Mouse (Mus musculus) fibroblast of lung, adult 2 months (primary cell): ENCODE measurements around the gene Gpa33.

ENCODE experiments used
- DNase-seq: peaks from one replicate; pipeline ENCODE4 v3.0.0-alpha.2; 2011; ENCODE audit warnings: low read depth

Gene Gpa33

DNA sequence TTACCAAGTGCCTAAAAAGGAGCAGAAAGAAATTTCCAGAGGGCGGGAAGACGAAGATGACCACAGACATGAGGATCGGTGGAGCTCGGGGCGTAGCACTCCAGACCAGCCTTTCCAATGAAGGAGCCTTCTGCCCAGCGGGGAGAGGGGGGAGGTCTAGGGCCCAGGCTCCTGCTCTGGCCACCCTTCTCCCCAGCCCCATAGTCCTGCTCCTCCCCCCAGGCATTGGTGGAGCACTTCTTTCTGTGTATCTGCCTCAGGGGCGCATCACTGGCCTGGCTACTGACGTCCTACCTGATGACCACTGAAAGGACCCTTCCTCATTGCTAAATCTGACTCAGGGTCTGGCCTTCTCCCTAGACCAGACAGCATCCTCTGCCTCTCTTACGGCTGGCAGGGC is 35.1 kb downstream of the Gpa33 start:
- no peak for DNase-seq

DNA sequence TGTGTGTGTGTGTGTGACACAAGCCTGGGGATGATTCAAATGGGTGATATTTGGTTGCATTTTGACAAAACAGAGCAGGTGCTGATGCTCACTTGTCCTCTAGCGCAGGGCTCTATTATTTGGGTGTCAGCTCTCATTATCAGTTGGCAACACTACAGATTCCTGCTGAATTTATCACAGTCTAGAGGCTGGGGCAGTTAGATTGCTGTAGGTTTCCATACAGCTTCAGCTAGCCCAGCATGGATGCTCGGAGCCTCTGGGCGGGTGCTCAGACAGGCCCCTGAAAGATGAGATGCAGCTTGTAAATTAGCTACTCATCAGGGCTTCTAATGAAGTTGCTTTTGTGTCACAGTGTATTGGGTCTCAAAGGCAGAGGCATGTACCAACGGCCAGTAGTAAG is 37.4 kb downstream of the Gpa33 start:
- DNase-seq: no peak

DNA sequence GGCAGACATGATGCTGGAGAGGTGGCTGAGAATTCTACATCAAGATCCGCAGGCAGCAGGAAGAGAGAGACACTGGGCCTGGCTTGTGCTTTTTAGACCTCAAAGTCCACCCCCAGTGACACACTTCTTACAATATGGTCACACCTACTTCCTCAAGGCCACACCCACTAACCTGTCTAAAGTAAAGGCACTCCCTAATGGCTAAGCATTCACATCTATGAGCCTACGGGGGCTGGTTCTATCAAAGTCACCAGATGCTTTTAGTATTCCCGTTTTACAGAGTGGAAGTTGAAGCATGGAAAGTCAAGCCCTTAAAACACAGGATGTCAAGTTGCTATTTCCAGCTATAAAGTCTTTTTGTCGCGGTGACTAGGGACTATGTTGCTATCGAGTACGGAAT is 38.0 kb downstream of the Gpa33 start:
- DNase-seq: no peak

DNA sequence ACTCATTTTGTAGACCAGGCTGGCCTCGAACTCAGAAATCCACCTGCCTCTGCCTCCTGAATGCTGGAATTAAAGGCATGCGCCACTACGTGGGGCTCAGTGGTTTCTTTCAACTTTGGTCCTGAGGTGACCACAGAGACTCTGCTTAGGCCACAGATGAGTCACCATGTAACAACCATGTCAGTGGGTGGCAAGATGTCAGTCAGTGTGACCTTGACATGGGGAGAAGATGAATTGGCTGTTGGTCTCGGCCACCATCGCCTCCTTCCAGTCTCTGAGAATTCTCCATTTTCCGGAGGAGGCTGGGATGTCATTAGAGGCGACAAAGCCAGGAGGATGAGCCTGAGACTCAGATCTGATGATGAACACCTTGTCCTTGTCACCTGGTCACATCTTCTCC is 39.7 kb downstream of the Gpa33 start:
- no peak for DNase-seq

DNA sequence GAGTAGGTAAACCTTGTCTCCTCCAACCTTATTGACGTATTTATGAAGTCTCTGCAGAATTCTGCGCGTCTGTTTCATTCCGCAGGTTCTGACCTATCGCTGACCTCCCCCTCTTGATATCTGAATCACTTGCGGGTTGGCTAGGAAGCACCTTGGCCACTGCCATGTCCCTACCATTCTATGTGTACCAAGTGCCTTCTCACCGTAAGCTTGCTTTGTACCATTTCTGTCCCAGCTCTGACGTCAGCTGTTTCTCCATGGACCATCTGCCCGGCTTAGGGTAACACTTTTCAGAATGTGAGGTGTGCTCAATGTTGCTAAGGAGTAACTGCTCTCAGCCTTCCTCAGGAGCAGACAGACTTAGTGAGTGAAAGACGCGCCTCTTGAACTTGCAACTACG is 40.8 kb downstream of the Gpa33 start:
- no peak for DNase-seq

DNA sequence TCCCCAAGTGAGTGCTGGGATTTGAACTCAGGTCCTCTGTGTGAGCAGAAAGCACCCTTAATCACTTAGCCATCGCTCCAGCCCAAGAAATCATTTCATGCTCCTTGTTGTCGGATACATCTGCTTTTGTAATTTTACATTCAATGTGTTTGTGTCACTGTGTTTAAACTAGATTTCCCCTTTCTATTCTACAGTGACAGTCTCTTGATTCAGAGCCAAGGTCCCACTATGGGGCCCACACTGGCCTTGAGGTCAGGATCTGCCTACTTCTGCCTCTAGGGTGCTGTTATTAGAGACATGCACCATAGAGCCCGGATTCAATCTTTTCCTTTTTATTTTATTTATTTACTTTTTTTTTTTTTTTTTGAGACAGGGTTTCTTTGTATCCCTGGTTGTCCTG is 43.0 kb downstream of the Gpa33 start:
- DNase-seq: no peak

DNA sequence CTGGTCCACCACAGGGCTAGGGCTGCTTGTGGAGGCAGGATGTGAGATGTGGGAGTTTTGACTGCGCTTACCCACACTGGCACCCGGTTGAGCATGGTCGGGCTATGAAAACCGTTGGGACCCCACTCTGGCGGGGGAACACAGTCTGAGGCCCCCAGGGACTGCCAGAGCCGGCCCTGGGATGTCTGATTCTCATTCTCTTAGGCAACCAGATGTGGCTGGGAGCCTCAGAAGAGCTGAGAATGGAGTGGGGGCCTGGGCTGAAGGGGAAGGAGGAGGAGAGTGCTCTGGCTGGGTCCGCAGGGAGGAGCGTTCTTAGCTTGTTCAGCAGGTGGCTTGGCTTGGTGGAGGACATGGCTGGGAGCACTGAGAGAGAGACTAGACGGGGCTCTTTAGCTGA is 43.6 kb downstream of the Gpa33 start:
- DNase-seq: no peak

DNA sequence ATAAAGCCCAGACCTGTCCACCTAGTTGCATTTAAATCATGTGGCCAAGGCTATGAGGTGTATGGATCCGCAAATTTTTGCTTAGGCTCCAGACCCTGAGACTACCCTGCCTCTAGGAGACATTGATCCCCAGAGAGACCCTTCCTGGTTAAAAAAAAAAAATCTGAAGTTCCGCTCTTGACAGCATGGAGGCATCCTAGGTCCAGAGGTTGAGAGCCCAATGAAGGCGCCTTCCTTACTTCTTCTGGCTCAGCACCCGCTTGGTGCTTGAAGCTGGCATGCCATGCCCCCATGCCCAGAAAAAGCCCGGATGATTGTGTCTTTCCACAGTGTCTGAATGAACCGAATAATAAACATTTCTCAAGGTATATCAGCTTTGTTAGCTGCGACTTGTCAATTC is 51.5 kb downstream of the Gpa33 start:
- DNase-seq: no peak

DNA sequence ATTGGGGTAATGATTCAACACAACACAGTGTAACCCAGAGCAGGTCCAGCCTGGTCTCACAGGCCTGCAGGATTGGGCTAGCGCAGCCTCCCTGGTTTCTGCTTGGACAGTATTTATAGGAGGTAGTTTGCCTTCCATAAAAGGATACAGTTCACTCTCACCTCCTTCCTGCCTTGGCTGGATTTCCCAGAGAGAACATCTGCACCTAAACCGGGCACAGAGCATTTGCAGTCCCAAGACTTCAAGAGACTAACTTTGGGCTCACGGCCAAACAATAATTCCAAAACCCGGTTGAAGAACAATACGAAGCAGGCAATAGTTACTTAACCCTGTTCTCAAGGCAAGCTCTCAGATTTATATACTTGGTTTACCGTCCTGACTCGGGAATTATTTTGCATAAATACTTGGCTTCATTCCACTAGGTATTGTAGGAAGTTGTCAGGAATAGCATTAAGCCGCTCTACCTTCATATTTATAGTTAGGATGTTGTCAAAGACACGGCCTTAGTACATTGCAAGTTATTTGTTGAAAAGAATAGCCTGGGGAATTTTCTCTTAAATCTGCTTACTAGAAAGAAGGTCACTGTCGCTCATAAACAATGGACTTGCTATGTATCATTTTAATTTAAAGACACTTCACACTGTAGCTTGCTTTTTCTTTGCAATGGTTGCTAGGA is 53.1 kb downstream of the Gpa33 start:
- DNase-seq: no peak

DNA sequence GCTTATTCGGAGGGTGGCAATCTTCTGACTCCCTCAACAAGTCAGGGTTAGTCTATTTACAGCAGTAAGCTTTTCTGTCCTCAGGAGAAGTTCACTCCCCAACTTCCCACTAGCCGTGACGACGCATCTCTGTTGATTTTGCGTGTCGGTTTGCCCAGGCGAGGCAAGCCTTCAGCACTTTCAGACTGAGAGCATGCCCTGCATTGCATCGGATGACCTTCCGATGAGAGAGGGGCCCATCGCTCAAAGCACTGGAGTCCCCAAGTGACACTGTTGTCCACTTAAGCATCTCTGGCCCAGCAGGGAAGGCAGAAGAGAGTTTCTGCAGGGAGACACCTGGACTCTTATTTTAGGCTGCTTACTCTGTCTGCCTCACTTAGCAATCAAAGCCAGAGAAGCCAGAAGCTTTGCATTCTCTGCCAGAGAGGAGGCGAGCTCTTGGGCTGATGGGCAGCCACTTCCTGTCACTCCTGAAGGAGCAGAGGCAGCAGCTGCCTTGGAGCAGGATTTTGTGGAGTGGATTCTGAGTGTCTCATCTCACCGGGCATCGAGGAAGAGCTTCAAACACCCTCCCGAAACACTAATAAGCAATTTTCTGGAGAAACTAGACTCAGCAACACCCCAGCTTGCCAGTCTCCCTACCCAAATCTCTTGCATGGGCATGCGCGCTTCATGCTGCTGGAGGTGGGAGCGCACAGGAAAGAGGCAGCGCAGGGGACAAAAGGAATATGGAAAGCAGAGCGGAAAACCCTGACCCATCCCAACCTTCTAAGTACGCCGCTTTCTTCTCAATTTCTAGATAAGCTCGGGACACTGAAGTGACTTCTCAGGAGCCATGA is 54.6 kb downstream of the Gpa33 start:
- no peak for DNase-seq

DNA sequence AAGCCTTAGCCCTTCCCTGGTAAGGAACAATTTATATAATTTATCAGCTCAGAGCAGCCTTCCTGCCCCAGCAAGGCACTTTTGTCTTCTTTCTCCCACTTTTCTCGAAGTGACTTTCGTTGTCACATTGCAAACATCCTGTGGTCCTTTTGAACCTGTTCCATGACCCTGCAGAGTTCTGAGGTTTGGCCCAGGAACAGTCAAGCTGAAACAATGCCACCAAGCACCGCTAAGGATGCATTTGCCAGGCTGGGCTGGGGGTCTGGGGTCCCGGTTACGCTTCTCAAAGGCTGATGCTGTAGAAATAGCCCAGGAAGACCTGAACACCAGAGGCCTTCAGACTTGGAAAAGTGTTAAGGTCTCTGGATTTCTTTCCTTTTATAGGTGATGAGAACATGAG is 55.3 kb downstream of the Gpa33 start:
- DNase-seq: no peak

DNA sequence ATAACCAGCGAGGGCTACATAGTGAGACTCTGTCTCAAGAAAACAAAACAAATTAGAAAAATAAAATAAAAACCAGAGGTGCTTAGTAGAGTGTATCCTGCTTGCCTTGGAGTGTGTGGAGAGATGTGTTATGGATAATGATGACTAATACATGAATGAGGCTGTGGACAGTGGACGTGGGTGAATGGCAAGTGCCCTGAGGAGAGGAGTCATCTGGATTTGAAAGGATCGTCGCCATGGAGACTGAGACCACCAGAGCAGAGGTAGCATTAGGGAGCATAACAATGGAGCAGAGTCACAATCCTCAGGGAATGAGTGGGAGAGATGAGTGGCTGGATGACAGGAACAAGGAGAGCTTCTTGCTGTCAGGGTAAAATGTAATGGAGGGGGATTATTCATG is 59.8 kb downstream of the Gpa33 start:
- DNase-seq: no peak

DNA sequence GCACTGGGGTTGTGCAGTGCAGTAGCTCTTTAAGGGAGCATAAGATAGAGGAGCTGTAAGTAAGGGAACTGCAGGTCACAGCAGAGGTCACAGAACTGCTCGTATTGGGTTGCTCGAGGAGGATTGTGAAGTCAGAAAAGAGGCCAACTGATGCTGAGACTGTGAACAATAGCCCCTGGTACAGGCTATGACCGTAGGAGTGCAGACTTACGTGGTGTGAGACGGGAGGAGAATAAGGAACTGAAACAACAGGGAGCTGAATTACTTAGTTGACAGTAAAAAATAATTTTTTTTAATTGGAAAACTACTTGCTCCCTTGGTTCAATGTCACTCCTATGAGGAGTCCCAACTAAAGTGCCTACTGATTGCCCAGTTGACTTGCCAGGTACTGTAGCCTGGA is 74.1 kb downstream of the Gpa33 start:
- DNase-seq: no peak

DNA sequence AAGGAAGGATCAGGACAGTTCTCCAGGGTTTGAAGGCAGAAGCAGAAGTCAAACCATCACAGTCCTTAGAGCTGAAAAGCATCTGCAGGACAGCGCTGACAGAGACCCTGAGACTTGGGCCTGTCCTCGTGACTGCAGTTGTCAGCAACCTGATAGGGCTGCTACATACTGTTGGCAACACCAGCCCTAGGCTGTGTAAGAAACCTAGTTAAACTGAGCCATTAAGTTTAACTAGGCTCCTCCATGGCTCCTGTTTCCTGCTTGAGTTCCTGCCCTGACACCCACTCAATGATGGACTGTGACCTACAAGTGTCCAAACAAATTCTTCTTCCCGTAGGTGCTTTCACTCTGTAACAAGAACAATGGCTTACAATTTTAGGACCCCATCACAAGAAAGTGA is 75.1 kb downstream of the Gpa33 start:
- no peak for DNase-seq

DNA sequence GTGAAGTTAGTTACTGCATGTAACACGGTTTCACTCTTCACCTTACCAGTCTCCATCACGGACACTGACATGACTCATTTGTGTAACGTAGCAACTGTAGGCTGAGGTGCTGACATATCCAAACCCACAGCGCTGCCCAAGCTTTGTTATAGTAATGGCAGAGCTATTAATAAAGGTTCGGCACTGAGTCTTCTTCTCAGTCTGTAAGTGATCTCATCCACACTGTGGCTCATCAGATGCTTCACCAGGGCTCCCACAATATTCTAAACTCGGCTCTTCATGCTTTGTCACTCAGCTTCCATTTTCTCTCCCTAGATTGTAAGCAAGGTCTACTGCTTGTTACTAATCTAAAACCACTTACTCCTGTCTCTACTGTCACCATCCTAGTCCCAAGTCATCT is 79.3 kb downstream of the Gpa33 start:
- DNase-seq: no peak

DNA sequence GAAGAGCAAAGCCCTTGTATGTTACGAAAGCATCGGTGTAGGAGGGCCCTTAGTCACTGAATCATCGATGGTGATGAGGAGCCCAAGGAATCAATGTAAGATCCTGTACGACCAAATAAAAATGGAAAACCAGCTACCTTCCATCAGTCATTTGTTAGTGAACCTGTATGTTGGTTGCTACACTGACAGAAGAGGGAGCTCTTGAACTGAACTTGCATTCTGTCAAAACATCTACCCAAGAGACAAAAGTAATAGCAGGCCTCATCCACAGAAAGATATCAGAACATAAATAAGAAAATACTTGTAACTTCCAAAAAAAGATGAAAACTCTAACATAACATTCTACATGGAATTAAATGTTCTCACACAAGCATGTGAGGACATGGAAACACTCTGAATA is 84.1 kb downstream of the Gpa33 start:
- peak; percentile 7 for DNase-seq
